Mouse (Mus musculus) adrenal gland, adult (tissue): Measurements from ENCODE around the gene Gm10447.

Source experiments
- DNase-seq, 2 experiments: peaks; one replicate each; pipeline ENCODE4 v3.0.0; 2022 to 2023; ENCODE audit warnings: low spot score in 1 of 2; ENCODE audit not compliant: inconsistent age in 2 of 2

Gm10447 gene

DNA sequence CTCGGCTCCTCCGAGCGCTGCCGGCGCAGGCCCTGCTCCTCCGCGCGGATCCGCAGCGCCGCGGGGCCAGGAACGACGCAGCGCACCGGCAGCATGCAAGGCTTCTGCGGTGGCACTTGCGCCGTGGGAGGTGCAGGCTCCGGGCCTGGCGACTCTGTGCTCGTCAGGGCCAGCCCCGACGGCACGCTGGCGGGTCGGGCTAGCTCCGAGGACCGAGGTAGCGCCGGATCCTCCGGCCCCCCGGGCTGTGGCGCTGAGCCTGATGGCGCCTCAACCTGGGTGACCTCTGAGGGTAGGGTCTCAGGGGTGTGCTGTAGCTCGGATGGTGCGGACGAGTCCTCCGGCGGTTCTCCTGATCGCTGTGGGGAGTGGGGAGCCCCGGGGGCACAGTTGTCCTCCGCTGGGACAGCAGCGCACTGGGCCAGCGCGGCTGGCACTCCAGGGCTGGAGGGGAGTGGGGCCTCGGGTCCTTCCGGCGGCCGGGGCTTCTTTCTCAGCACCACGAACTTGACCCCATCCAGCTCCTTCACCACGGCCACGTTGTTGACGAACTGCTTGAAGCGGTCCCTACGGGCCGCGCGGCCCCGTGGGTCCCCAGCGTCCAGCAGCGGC is 22.4 kb upstream of the Gm10447 start:
- DNase-seq: peak in 1 of 2 experiments; percentile 68

GRCm38 (mm10) chr11:53478383-53479170 is 21.7 kb upstream of the Gm10447 start:
- peak in 1 of 2 experiments; percentile 58 for DNase-seq

DNA sequence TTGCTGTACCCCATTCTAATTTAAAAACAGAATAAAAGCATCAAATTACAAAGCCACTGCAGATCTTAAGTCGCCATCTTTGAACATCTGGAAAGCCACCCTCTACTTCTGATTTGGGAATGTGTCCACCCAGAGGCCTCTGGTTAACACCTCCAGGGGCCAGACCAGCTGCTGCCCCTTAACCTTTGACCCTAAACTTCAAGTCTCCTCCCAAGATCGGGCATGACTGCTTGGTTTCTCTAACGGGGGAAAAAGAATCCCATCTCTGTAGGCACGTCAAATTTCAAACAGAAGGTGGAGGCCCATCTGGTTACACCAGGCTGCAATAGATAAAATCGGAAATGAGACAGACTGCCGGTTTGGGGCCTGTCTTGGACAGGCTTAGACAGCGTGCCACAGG is 20.9 kb upstream of the Gm10447 start:
- DNase-seq: no peak

- DNase-seq: no peak
Measured at GRCm38 (mm10) chr11:53475620-53476019, 18.7 kb upstream of the Gm10447 start.

DNA sequence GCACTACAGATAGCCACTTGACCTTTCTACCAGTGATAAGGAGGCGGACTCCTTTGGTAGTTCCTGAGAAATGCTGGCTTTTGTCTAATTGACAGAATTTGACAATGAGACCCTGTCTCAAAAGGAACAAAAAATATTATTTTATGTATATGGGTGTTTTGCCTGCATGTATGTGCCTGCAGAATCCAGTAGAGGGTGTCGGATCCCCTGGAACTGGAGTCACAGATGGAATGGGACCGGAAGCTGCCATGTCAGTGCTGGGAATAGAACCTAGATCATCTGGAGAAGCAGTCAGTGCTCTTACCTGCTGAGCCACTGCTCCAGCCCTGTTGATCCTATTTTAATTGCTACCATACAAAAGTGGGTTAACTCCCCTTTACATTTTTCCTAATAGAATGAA is 15.8 kb upstream of the Gm10447 start:
- peak in 1 of 2 experiments; percentile 32 for DNase-seq

GRCm38 (mm10) chr11:53469968-53470695 is 13.2 kb upstream of the Gm10447 start, which contains the start of gene Gm9837:
Gene Gm9837, minus strand, starts transcription at chr11:53470479.
- DNase-seq: peak; percentile 87 to 96

DNA sequence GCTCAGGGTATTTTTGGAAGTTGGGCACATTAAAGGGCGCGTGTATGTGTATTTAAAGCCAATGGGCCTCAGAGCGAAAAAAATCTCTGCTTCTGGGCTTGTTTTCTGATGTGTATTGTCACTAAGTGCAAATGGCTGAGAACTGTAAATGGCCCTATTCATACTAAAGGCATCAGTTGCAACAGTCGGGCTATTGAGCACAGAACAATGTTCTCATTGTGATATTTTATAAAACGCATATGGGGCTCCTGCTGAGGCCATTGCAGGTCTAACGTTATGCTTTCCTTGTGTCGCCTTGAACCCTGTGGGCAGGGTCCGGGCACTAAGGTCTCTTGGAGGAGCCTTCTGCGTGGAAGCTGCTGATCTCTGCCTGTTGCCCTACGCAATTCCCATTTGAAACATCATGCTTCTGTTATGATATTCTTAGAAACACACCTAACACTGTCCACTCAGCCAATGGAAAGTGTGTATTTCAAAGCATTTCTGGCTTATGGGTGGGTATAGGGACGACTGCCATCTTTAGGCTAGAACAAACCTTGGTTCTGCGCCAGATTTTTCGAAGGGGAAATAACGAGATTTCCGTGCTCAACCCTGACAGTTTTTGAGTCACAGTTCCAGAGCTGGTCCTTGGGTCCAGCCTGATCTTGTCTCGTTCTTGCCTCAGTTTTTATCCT is 12.5 kb upstream of the Gm10447 start:
- DNase-seq: no peak

DNA sequence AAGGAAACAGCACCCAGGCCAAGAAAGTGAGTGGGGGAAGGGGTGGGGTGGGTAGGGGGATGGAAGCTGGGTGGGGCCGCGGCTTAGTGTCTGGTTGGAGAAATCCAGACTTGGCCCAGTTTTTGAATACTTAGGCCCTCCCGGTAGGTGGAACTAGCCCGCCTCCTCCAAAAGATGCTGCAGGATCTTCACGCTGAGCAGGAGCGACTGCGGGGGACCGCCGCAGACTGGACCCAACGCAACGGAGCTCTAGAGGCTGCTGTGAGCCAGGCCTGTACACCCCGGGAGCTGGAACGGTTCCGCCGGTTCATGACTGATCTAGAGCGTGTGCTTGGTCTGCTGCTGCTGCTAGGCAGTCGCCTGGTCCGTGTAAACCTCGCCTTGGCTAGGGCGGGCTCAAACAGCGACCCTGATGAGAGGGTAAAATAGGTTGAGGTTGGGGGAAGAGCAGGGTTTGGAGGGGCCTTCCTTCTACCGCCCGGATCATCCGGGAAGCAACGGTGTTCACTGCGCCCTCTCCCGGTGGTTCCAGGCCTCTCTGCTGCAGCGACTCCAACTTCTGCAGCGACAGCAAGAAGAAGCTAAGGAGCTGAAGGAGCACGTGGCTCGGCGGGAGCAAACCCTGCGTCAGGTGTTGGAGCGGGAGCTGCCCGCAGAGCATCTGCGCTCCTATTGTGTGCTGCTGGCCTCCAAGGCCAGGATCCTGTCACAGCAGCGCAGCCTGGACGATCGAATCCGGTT is 9.5 kb upstream of the Gm10447 start:
- DNase-seq: peak; percentile 78 to 94

DNA sequence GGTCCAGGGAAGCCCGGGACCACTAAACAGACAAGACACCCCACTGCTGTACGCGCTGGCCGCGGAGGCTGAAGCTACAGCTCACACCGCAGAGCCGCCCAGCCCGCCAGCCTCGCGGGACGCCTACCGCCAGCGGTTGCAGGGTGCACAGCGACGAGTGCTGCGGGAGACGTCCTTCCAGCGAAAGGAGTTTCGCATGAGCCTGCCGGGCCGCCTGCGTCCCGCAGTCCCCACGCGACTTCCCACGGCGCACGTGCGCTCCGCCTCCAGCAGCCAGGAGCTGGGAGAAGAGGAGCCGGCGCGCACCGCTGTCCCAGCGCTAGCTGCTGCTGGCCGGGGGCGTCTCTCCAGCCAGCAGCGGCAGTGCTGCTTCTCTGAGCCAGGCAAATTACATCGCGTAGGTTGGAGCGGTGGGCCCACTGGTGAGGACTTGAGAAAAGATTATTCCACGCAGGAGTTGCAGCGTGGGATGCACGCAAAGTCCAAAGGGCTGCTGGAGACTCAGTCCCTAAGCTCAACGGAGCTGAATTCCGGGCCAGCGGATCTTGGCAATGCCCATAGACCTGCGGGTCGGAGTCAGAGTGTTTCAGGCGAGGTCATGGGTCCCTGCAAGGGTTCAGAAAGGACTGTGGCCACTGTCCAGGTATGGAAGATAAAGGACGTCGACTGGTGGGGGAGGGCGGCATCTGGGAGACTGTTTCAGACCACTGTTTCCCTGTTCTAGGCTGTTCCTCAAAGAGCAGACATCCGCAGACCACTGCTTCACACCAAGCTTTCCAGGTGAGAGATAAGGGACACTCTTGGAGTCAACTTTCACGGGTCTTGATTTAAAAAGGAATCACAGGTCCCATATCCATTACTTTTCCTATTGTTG is 6.9 kb upstream of the Gm10447 start:
- DNase-seq: peak in 1 of 2 experiments; percentile 69

DNA sequence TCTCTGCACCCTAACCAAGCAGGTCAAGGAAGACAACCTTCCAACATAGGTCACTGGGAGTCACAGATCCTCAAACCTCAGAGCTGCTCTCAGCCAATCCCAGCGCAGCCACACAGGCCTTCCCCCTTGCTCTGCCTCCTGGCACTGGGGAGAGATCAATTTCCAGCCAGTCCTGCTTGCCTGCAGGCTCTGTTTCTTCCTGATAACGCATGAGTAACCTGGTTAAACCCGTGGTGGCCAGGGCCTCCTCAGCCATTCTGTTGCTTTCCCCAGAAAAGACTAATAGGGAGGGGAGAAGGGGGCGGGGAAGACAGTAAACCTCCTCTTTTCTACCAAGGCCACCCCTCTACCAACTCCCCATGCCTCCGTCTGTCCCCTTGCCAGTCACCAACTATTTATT is 4.8 kb upstream of the Gm10447 start:
- DNase-seq: peak; percentile 36 to 57

DNA sequence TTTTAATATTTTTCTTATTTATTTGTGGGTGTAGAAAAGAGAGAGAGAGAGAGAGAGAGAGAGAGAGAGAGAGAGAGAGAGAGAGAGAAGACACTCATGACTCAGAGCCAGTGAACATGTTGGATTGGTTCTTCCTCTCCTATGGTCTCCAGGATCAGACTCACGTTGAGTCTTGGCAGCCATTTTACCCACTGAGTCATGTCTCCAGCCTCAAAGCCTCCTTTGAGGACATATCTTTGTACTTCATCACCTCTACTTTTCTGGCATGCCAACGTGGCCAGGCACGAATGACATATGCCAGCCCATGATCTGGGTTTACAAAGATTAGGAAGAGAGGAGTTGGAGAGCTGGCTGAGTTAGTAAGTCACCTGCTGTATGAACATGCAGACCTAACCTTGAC is 3.3 kb upstream of the Gm10447 start:
- DNase-seq: no peak

DNA sequence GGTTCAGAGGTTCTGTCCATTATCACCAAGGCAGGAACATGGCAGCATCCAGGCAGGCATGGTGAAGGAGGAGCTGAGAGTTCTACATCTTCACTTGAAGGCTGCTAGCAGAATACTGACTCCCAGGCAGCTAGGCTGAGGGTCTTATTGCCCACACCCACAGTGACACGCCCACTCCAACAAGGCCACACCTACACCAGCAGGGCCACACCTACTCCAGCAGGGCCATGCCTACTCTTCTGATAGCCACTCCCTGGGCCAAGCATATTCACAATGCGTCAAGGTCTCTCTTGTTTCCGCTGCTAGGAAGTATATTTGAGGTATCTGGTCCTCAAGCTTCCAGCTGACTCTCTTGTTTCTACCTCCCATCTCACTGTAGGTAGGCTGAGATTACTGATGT is 2.1 kb upstream of the Gm10447 start:
- no peak for DNase-seq

DNA sequence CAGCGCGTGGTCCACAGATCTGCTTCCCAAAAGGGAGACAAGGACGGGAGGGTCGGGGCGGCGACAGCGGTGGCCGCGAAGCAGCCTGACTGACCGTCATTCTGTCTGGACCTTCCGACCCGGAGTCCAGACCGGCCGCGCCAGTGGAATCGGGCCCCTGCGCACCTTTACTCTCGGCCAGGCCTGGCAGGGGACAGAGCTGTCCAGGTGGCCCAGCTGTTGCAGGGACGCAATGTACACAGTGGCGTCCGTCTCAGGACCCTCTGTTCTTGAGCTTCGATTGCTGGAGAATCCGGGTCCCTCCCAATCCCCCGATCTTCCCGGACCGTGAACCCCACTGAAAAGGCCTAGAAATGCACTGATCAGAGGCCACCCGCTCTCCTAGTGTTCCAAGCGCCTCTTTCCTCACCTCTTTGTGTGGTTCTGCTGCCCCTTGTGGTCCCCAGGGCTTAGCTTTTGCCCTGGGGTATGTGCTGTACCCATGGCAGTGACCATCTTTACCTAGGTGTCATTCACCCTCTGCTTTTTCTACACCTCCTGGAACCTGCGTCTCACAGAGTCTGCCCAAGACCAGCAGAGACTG is 553 bp upstream of the Gm10447 start:
- DNase-seq: peak in 1 of 2 experiments; percentile 64

DNA sequence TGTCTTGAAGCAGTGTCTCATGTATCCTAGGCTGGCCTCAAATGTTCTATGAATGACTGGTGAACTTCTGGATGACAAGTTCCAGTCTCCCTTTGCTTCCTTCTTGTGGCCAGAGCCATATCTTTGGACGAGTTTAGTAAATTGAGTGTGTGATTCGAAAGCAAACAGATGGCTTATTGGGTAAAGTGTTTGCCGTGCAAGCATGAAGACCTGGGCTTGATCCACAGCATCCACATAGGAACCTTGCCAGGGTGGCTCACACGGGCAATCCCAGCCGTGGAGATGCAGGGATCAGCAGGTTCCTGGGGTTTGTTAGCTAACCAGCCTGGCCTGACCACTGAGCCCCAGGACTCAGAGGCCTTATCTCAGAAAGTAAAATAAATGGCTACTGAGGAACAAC is 3.9 kb downstream of the Gm10447 start:
- DNase-seq: no peak

- no peak for DNase-seq
Measured at GRCm38 (mm10) chr11:53452396-53452795, 4.5 kb downstream of the Gm10447 start.

DNA sequence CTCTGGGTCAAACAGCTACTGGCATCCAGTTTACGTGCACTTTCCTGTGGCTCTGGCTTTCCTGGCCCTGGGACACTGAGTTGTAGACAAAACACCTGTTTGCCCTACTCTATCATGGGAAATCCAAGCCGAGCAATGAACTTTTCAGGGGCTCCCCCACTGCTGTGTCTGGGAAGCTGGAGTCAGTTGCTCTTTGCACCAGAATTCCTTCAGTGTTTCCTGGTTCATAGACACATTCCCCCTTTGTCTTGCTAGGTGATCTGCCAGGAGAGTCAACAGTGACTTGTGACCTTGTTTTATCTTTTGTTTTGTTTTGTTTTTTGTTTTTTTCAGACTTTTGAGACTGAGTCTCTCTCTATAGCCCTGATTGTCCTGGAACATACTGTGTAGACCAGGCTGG is 5.5 kb downstream of the Gm10447 start:
- DNase-seq: no peak

DNA sequence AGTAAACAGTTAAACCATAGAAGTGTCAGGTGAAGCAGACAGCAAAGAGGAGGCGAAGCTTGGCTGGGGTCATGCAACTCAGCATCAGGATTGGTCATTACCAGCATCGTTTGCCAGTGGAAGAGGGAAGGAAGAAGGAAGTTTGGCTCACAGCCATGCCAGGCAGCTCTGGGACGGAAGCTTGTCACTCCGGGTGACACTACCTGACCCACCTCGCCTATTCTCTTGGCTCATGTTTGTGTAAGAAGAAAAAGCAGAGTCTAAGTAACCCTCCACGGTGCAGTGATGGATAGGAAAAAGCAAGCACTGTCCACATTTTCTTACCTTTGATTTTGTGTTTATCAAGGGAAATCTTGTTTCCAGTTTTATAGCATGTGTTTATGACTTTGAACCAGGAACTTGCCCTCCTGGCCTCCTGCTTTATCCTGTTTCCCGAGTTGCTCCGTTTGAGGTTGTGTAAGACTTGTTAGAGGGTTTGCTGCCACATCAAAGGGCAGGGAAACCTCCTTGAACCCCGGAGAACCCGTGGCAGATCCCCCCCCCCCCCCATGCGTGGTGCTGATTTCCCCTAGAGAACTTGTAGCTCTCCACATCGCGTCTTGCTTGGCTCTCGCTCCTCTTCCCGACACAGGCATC is 6.7 kb downstream of the Gm10447 start:
- DNase-seq: no peak

DNA sequence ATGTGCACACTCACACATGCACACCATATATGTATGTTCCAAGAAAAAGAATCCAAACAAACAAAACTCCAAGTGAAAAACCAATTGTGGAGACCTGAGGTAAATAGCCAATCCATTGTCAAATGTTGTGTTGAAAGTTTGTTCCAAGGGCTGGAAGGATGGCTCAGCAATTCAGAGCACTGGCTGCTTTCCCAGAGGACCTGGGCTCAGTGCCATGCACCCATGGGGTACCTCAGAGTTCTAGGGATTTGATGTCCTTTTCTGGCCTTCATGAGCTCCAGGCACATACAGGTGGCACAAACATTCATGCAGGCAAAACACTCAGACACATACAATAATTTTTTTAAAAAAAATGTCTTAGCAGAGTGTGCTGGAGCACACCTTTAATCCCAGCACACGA is 8.4 kb downstream of the Gm10447 start:
- DNase-seq: peak; percentile 81 to 89

DNA sequence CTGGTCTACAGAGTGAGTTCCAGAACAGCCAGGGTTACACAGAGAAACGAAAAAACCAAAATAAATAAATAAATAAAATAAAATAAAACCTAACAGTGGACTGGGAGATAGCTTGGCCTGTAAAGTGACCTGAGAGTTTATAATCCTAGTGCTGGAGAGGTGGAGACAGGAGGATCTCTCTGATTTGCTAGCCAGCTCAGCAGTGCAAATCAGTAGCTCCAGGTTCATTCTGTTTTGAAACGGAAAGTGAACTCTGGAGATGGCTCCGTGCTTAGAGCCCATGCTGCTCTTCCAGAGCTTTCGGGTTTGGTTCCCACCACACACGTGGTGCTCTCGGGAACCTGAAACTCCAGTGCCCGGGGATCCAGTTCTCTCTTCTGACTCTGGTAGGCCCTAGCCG is 8.9 kb downstream of the Gm10447 start:
- DNase-seq: no peak
